Mouse (Mus musculus): ENCODE data around the gene Txndc9.

DNA sequence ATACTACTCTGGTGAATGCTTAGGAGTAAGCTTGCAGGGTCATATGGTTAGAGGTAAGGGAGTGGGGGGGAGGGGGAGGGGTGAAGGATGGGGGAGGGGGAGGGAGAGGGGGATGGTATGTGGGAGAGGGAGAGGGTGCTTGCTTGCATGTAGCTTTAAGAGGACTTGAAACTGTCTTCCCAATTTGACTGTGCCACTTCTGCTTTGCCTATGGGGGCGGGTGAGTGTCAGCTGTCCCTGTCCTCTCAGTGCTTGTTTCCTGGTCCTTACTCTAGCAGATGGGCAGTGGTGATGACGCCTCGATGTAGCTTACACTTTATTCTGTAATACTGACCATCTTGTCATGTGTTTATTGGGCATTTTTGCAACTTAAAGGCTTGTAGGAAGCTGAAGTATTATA, 14.4 kb upstream of the Txndc9 start:
- TF ChIP-seq CTCF (IDR thresholded peaks at IDR 0.05; ENCODE audit: insufficient read depth, low read length) (no peak), POLR2A (IDR thresholded peaks at IDR 0.05; ENCODE audit: borderline replicate concordance, extremely low read depth, low read depth, low read length) (no peak)
